Mouse (Mus musculus) B cell, adult (primary cell): Measurements from ENCODE around the gene Olfr598. TPM values are rescaled to one million over a fixed set of nuclear protein-coding genes. Genes with fewer than 3 reads are reported as not detected.

Source experiments
- total RNA-seq: library from RNA; stranded (reverse); gene quantifications from 4 replicates; pipeline ENCODE4 v1.2.4, GENCODE M21; 2023; ENCODE audit not compliant: inconsistent age

Gene Olfr598
- total RNA-seq, result not detected in 4 replicates

GRCm38 (mm10) chr7:103323268-103323667, at the start of gene Olfr598:
Gene Olfr598 (plus strand): TSS chr7:103323568.

GRCm38 (mm10) chr7:103305348-103305747, 18.0 kb upstream of the Olfr598 start, which contains the start of gene Olfr596:
Gene Olfr596 (plus strand): TSS chr7:103305648.

GRCm38 (mm10) chr7:103316015-103316414, 7.4 kb upstream of the Olfr598 start, which contains the start of gene Olfr597:
Gene Olfr597 (plus strand): TSS chr7:103316315.

GRCm38 (mm10) chr7:103335617-103336016, 12.2 kb downstream of the Olfr598 start, which contains the start of gene Olfr599:
Gene Olfr599 (plus strand): TSS chr7:103335917.

GRCm38 (mm10) chr7:103349569-103349968, 26.2 kb downstream of the Olfr598 start, which contains the start of gene Olfr600:
Gene Olfr600 (minus strand): TSS chr7:103349669.

GRCm38 (mm10) chr7:103362555-103362954, 39.2 kb downstream of the Olfr598 start, which contains the start of gene Olfr601:
Gene Olfr601 (minus strand): TSS chr7:103362655.

Other genes starting within 250 kb of the Olfr598 start
- not detected in 4 replicates for gene Olfr584, start 241.7 kb upstream of the Olfr598 start, total RNA-seq
- not detected in 4 replicates for gene Olfr585, start 225.8 kb upstream of the Olfr598 start, total RNA-seq
- gene Olfr586, start 197.9 kb upstream of the Olfr598 start, total RNA-seq, result not detected in 4 replicates
- not detected in 4 replicates for gene Olfr588-ps1, start 182.7 kb upstream of the Olfr598 start, total RNA-seq
- gene Olfr589, start 167.2 kb upstream of the Olfr598 start, total RNA-seq, result not detected in 4 replicates
- not detected in 4 replicates for gene Olfr591, start 145.2 kb upstream of the Olfr598 start, total RNA-seq
- not detected in 4 replicates for gene Olfr592, start 138.8 kb upstream of the Olfr598 start, total RNA-seq
- gene Olfr593, start 111.7 kb upstream of the Olfr598 start, total RNA-seq, result not detected in 4 replicates
- not detected in 4 replicates for gene Olfr594, start 106.6 kb upstream of the Olfr598 start, total RNA-seq
- not detected in 4 replicates for gene Usp17ld, start 71.1 kb upstream of the Olfr598 start, total RNA-seq
- not detected in 4 replicates for gene Olfr596, start 17.9 kb upstream of the Olfr598 start, total RNA-seq
- not detected in 4 replicates for gene Olfr597, start 7.3 kb upstream of the Olfr598 start, total RNA-seq
- not detected in 4 replicates for gene Olfr599, start 12.3 kb downstream of the Olfr598 start, total RNA-seq
- not detected in 4 replicates for gene Olfr600, start 26.1 kb downstream of the Olfr598 start, total RNA-seq
- not detected in 4 replicates for gene Olfr601, start 39.1 kb downstream of the Olfr598 start, total RNA-seq
- not detected in 4 replicates for gene Olfr603, start 62.6 kb downstream of the Olfr598 start, total RNA-seq
- gene Usp17lc, start 91.5 kb downstream of the Olfr598 start, total RNA-seq, result not detected in 4 replicates
- not detected in 4 replicates for gene Olfr605, start 121.9 kb downstream of the Olfr598 start, total RNA-seq
- not detected in 4 replicates for gene Olfr606, start 125.5 kb downstream of the Olfr598 start, total RNA-seq
- not detected in 4 replicates for gene Olfr607, start 140.6 kb downstream of the Olfr598 start, total RNA-seq
- not detected in 4 replicates for gene Olfr608, start 146.3 kb downstream of the Olfr598 start, total RNA-seq
- gene Olfr609, start 174.5 kb downstream of the Olfr598 start, total RNA-seq, result not detected in 4 replicates
- not detected in 4 replicates for gene Olfr610, start 188.6 kb downstream of the Olfr598 start, total RNA-seq
- not detected in 4 replicates for gene Olfr611, start 197.3 kb downstream of the Olfr598 start, total RNA-seq
- gene Olfr612, start 219.1 kb downstream of the Olfr598 start, total RNA-seq, result not detected in 4 replicates
- not detected in 4 replicates for gene Olfr613, start 224.5 kb downstream of the Olfr598 start, total RNA-seq
- not detected in 4 replicates for gene Olfr615, start 232.5 kb downstream of the Olfr598 start, total RNA-seq
- gene Olfr616, start 245.6 kb downstream of the Olfr598 start, total RNA-seq, result not detected in 4 replicates
- not detected in 4 replicates for gene Olfr617, start 249.5 kb downstream of the Olfr598 start, total RNA-seq